Mouse (Mus musculus): ENCODE results near the gene Rdh12.

GRCm38 (mm10) chr12:79169173-79169572, 39.5 kb upstream of the Rdh12 start:
- no peak for TF ChIP-seq POLR2A (IDR thresholded peaks at IDR 0.05; ENCODE audit: borderline replicate concordance, low read depth, low read length)
- TF ChIP-seq CTCF (IDR thresholded peaks at IDR 0.05; ENCODE audit: low read depth, low read length), result no peak
